ENCODE assay signal across 13 mouse cellular contexts in the genomic region with DNA sequence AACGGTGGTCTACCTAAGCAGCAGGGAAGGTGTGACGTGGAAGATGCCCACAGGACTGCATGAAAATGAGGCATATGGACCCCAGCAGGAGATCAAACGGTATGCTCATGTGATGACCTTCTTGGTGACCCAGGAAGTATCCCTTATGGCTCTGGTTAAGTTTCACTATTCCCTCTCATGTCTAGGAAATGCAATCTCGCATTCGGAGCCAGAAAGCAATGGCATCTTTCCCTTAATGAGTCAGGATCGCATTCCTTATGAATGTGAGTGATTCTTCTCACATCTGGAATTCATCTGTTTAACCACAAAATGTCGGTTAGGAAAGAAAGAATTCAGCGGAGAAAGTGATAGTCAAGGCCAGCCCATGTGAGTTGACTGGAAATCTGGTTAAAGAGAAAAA.
DNase-seq lines count a peak whose midpoint lies in the region; ATAC-seq and TF ChIP-seq lines count a peak whose summit lies in the region.
"Had no signal": no experiment of that assay in that cellular context is flagged by ENCODE, and none has a peak within 500 bp of the region (broad histone marks: within the 10 kb centered on the region; RNA-seq: fewer than 3 reads in every experiment).

No protein-coding gene starts in this region.

- H3K4me1 ChIP-seq in heart, embryonic 11.5 days (ENCODE audit: control insufficient read depth, insufficient read depth, low read length): no peaks in the 10 kb centered on the region
- peaks cover 16% of the 10 kb centered on the region for H3K4me1 ChIP-seq in limb, embryonic 13.5 days

- TF ChIP-seq CTCF in left cerebral cortex, adult 2 months (IDR thresholded peaks at IDR 0.05): no peak

- DNase-seq in heart, adult 9 months (ENCODE audit: low spot score in 2 of 2): peak; percentile 15 to 25
- DNase-seq in adipocyte (ENCODE audit: low spot score): peak; percentile 67
- peak; percentile 33 for DNase-seq in gastrocnemius, adult 18-20 months (ENCODE audit: low spot score)
- DNase-seq in cerebellum, postnatal 14 days: no peak
- DNase-seq in left cerebral cortex, adult 2 months (ENCODE audit: extremely low spot score in 1 of 2, low spot score in 2 of 2): no peak
- no peak for DNase-seq in urinary bladder, postnatal 25 days (ENCODE audit: low spot score)
- DNase-seq: adrenal gland, postnatal 36 days; cerebellum, adult 11 months; lung, adult 18-20 months; thymus, adult 2 months had no signal

- no peaks in the 10 kb centered on the region for H3K36me3 ChIP-seq in heart, embryonic 11.5 days (ENCODE audit: control insufficient read depth, insufficient read depth, low read length)
- no peaks in the 10 kb centered on the region for H3K36me3 ChIP-seq in limb, embryonic 13.5 days

- intact Hi-C loops in left cerebral cortex, adult 2 months (cut with DNase I): no loop called here

- no peaks in the 10 kb centered on the region for H3K27me3 ChIP-seq in heart, embryonic 11.5 days (ENCODE audit: control insufficient read depth, insufficient read depth, low read length)
- no peaks in the 10 kb centered on the region for H3K27me3 ChIP-seq in limb, embryonic 13.5 days

- WGBS in heart, embryonic 11.5 days (ENCODE audit: insufficient replicate concordance): 70% methylated on average over 8 of the region's 8 CpGs
- WGBS in limb, embryonic 13.5 days: 21% methylated on average over 8 of the region's 8 CpGs

- no peak overlapping the region for H3K4me3 ChIP-seq in heart, embryonic 11.5 days (ENCODE audit: low read depth, low read length)
- H3K4me3 ChIP-seq in limb, embryonic 13.5 days: no peak overlapping the region
- H3K4me3 ChIP-seq in left cerebral cortex, adult 2 months: no peak overlapping the region
- H3K4me3 ChIP-seq: erythroblast, embryonic 14.5 days had no signal

- H3K4me2 ChIP-seq in heart, embryonic 11.5 days: no peak overlapping the region
- H3K4me2 ChIP-seq in limb, embryonic 13.5 days (replicated peaks): no peak overlapping the region

- no peak overlapping the region for H3K27ac ChIP-seq in heart, embryonic 11.5 days (ENCODE audit: low read depth, low read length)
- peak overlapping the region; percentile 44; the same call in 1 of the 2 replicates for H3K27ac ChIP-seq in limb, embryonic 13.5 days
- no peak overlapping the region for H3K27ac ChIP-seq in left cerebral cortex, adult 2 months

- no peak overlapping the region for H3K9ac ChIP-seq in heart, embryonic 11.5 days (ENCODE audit: low read depth, low read length)
- H3K9ac ChIP-seq in limb, embryonic 13.5 days: no peak overlapping the region

- no peaks in the 10 kb centered on the region for H3K9me3 ChIP-seq in heart, embryonic 11.5 days (replicated peaks; ENCODE audit: control insufficient read depth, low read length)
- H3K9me3 ChIP-seq in limb, embryonic 13.5 days: no peaks in the 10 kb centered on the region

- ATAC-seq in heart, embryonic 11.5 days (replicated peaks; ENCODE audit: insufficient number of reproducible peaks, low FRiP score, low TSS enrichment): no peak
- ATAC-seq in limb, embryonic 13.5 days (ENCODE audit: low FRiP score, low read depth): 0 out of 2 replicates have a peak, but pooled peaks have one; percentile 24

Comparison
In these comparisons a context has a peak if more than half of its experiments do, and no peak if none do; other contexts are left out.
1. DNase-seq: peak in heart, adult 9 months (2 of 2), adipocyte (single experiment) and gastrocnemius, adult 18-20 months (single experiment); none in cerebellum, postnatal 14 days (0 of 2), left cerebral cortex, adult 2 months (0 of 2) and urinary bladder, postnatal 25 days (single experiment).